Mouse (Mus musculus) lung, postnatal 0 days (tissue): ENCODE measurements around the gene Akap8. TPM values are rescaled to one million over a fixed set of nuclear protein-coding genes. Genes with fewer than 3 reads are reported as not detected.

Experiments
- ATAC-seq: fragments of 200-750 bp; cut with Nextera tagmentation; 2 replicates; pipeline ENCODE4 v1.8.0; 2017; ENCODE audit warnings: moderate library complexity
- DNase-seq: peaks from one replicate; pipeline ENCODE4 v3.0.0-alpha.2; 2016; ENCODE audit warnings: low spot score
- H3K27ac ChIP-seq: fragments of 300-500 bp; sonication (generic); 2 replicates; pipeline ENCODE4 v1.5.1; 2014; ENCODE audit warnings: antibody characterized with exemption, mild to moderate bottlenecking, low read length, mixed read lengths
- H3K27me3 ChIP-seq: fragments of 300-500 bp; sonication (generic); replicated peaks from 2 replicates; pipeline ENCODE4 v1.6.1; 2014; ENCODE audit warnings: low read length, mixed read lengths; ENCODE audit not compliant: insufficient read depth
- H3K36me3 ChIP-seq: fragments of 300-500 bp; sonication (generic); 2 replicates; pipeline ENCODE4 v1.6.1; 2014; ENCODE audit warnings: low read length, mixed read lengths; ENCODE audit not compliant: insufficient read depth
- H3K4me1 ChIP-seq: fragments of 300-500 bp; sonication (generic); 2 replicates; pipeline ENCODE4 v1.6.1; 2014; ENCODE audit warnings: antibody characterized with exemption, low read depth, low read length, mixed read lengths; ENCODE audit not compliant: insufficient read depth
- H3K4me2 ChIP-seq: fragments of 300-500 bp; sonication (generic); replicated peaks from 2 replicates; pipeline ENCODE4 v1.6.1; 2014; ENCODE audit warnings: low read depth, mild to moderate bottlenecking, low read length, moderate library complexity, mixed read lengths
- H3K4me3 ChIP-seq: fragments of 300-500 bp; sonication (generic); 2 replicates; pipeline ENCODE4 v1.5.1; 2014; ENCODE audit warnings: low read depth, low read length
- H3K9ac ChIP-seq: fragments of 300-500 bp; sonication (generic); replicated peaks from 2 replicates; pipeline ENCODE4 v1.6.1; 2014; ENCODE audit warnings: low read depth, mild to moderate bottlenecking
- H3K9me3 ChIP-seq: fragments of 300-500 bp; sonication (generic); 2 replicates; pipeline ENCODE4 v1.6.1; 2016; ENCODE audit warnings: low read length, mixed read lengths
- CTCF ChIP-seq: IDR thresholded peaks from 2 replicates; pipeline ENCODE4 v1.5.1; 2016; ENCODE audit warnings: antibody characterized with exemption, mild to moderate bottlenecking
- EP300 ChIP-seq: IDR thresholded peaks from 2 replicates; pipeline ENCODE4 v1.6.1; 2016; ENCODE audit warnings: antibody characterized with exemption, mild to moderate bottlenecking, control low read depth
- WGBS: fragments of 180-500 bp; shearing (Covaris S2); extraction: QIAGEN DNeasy Blood & Tissue Kit; methylation state at CpG from one replicate; pipeline ENCODE4 v1.1.7; 2014; 5-methylcytosine and 5-hydroxymethylcytosine counted together
- polyA plus RNA-seq: library from polyadenylated mRNA; unstranded; fragments of >200 nt; fragmentation: Nextera tagmentation; extraction: Ambion mirVana; gene quantifications from 2 replicates; pipeline ENCODE4 v1.2.1, GENCODE M21; 2015

Akap8 gene
- polyA plus RNA-seq, 1 experiment from 2014 or later, result 30.2 TPM

DNA sequence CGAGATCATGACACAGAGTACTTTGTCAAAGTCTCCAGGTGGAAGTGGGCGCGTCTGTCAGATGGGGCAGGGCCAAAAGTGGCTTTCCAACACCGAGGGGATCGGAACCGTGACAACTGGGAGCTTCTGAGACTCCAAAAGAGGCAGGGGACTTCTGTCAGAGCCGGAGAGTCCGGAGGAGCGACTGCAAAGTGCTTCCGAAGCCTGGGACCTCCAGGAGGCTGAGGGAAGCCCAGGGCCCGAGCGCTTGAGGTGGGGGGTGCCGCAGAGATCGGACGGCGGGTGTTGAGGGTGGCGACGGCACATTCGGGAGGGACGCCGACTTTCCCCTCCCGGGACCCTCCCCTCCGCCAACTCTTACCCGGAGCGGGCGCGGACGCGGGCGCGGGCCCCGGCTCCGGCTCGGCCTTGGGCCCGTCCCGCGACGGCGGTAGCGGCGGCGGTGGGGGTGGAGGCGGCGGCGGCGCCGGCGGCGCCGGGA lies 42.8 kb upstream of the Akap8 start:
- Histone ChIP-seq H3K27me3 (no peaks in the 10 kb centered on the region), H3K9me3 (no peaks in the 10 kb centered on the region), H3K36me3 (peaks cover 20% of the 10 kb centered on the region), H3K4me3 (peak overlapping the region; percentile 99), H3K27ac (peak overlapping the region; percentile 40), H3K9ac (peak overlapping the region; percentile 76), H3K4me1 (peaks cover 15% of the 10 kb centered on the region; the same call in 1 of the 2 replicates), H3K4me2 (peak overlapping the region; percentile 89)
- DNase-seq (no peak), ATAC-seq (peak; percentile 47)
- WGBS, result 2% methylated on average over 15 of the region's 50 CpGs
- TF ChIP-seq EP300, result no peak
- no peak for TF ChIP-seq CTCF

DNA sequence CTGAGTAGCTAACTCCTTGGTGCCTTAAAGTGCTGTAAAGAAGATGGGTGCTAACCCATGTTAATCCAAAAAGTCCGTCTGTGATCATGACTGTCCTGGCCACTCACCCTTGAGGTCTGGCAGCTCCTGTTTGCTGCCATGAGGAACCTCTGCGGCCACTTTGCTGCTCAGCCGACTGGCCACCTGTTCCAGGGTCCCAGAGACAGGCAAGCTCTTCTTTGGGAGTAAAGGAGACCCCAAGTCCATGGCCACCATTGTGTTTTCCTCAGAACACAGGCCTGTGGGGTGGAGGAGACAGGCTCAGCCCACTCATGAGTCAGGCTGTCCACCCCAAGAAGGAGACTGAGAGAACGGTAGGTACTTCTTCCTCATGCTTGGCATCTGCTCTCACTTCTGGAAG lies 41.6 kb upstream of the Akap8 start:
- ATAC-seq (no peak), DNase-seq (no peak)
- Histone ChIP-seq H3K4me2 (peak overlapping the region; percentile 89; the same call in 1 of the 2 replicates), H3K27ac (no peak overlapping the region), H3K27me3 (no peaks in the 10 kb centered on the region), H3K4me1 (peaks cover 15% of the 10 kb centered on the region; the same call in 1 of the 2 replicates), H3K9me3 (no peaks in the 10 kb centered on the region), H3K36me3 (peaks cover 27% of the 10 kb centered on the region), H3K4me3 (no peak overlapping the region), H3K9ac (no peak overlapping the region)
- no peak for TF ChIP-seq CTCF
- TF ChIP-seq EP300, result no peak
- 71% methylated on average over 4 of the region's 4 CpGs for WGBS

DNA sequence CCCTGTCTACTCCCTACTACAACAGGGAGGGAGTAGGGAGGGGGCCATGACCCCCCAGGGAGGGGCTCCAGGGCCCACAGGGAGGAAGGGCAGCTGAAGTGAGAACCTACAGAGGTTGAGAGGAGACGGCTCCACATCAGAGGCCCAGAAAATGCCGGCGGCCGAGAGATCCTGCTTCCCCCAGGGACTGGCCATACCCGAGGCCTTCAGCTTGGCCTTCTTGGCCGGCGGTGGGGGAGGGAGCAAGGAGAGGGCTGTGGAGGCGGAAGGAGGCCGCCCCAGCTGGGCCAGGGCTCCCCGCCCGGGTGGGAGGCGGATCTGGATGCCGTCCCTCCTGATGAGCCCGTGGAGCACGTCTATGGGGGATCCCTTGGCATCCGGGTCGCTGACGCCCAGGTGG lies 38.9 kb upstream of the Akap8 start:
- no peaks in the 10 kb centered on the region for H3K9me3 ChIP-seq
- WGBS, result 91% methylated on average over 14 of the region's 18 CpGs
- no peak for TF ChIP-seq EP300
- TF ChIP-seq CTCF, result no peak
- no peak overlapping the region for H3K4me2 ChIP-seq
- ATAC-seq (no peak), DNase-seq (no peak)
- H3K4me1 ChIP-seq, result peaks cover 12% of the 10 kb centered on the region; the same call in 1 of the 2 replicates
- H3K4me3 ChIP-seq, result no peak overlapping the region
- no peaks in the 10 kb centered on the region for H3K27me3 ChIP-seq
- no peak overlapping the region for H3K9ac ChIP-seq
- H3K27ac ChIP-seq, result no peak overlapping the region
- H3K36me3 ChIP-seq, result peaks cover 48% of the 10 kb centered on the region

DNA sequence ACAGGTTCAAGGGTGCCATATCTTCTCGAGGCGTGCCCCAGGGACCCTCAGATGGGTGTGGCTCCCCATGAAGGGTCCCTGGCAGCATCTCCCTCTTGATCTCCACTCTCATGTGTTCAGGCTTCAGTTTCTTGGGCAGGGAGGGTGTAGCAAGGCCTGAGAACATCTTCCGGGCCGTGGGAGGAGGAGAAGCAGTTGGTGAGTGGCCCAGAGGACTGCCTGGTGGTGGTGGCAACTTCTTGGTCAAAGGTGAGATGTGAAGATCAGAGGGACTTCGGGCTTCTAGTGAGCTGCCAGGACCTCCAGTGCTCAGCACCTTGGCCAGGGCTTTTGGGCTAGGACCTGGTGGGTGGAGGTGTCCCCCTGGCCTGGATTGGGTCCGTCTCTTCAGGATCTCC lies 37.9 kb upstream of the Akap8 start:
- Histone ChIP-seq H3K9me3 (no peaks in the 10 kb centered on the region), H3K4me1 (peaks cover 9% of the 10 kb centered on the region; the same call in 1 of the 2 replicates), H3K9ac (no peak overlapping the region), H3K36me3 (peaks cover 55% of the 10 kb centered on the region), H3K27me3 (no peaks in the 10 kb centered on the region), H3K4me2 (no peak overlapping the region), H3K27ac (no peak overlapping the region), H3K4me3 (no peak overlapping the region)
- DNase-seq (no peak), ATAC-seq (no peak)
- TF ChIP-seq EP300 (no peak), CTCF (no peak)
- WGBS, result 88% methylated on average over 6 of the region's 6 CpGs

DNA sequence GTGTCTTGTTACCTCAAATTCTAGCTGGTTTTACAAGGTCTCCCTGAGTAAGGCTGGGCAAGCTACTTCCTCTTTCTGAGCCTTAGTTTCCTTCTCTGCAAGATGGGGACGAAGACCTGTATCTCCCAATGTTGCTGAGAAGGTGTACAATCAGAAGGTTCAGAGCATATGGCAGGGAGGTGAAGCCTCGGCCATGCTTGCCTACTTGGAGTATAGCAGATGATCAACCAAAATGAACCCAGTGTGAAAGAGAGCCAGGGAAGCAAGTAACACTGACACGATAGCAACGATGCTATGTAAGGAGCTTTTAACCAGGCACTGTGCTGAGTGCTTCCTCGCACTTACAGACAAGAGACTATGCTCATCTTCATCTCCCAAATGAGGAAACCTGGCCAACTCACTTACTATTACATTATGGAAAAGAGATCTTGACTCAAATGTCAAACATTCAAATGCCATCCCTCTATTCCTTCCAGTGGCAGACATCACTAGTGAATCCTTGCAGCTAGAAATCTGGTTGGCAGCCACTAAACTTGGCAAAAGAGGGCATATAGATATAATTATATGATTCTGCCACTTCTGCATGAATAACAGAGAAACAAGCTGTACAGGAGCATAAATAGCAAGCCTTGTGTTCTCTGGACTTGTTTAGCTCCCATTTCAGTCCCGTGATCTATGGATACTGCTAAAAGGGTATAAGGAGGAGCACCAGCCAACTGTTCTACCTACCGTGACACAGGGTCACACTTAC lies 37.3 kb upstream of the Akap8 start:
- Histone ChIP-seq H3K4me3 (no peak overlapping the region), H3K36me3 (peaks cover 55% of the 10 kb centered on the region), H3K27ac (no peak overlapping the region), H3K4me1 (peaks cover 5% of the 10 kb centered on the region; the same call in 1 of the 2 replicates), H3K9ac (no peak overlapping the region), H3K4me2 (no peak overlapping the region), H3K27me3 (no peaks in the 10 kb centered on the region), H3K9me3 (no peaks in the 10 kb centered on the region)
- no peak for ATAC-seq
- no peak for TF ChIP-seq CTCF
- no peak for TF ChIP-seq EP300
- DNase-seq, result no peak
- WGBS, result 95% methylated on average over 7 of the region's 7 CpGs

DNA sequence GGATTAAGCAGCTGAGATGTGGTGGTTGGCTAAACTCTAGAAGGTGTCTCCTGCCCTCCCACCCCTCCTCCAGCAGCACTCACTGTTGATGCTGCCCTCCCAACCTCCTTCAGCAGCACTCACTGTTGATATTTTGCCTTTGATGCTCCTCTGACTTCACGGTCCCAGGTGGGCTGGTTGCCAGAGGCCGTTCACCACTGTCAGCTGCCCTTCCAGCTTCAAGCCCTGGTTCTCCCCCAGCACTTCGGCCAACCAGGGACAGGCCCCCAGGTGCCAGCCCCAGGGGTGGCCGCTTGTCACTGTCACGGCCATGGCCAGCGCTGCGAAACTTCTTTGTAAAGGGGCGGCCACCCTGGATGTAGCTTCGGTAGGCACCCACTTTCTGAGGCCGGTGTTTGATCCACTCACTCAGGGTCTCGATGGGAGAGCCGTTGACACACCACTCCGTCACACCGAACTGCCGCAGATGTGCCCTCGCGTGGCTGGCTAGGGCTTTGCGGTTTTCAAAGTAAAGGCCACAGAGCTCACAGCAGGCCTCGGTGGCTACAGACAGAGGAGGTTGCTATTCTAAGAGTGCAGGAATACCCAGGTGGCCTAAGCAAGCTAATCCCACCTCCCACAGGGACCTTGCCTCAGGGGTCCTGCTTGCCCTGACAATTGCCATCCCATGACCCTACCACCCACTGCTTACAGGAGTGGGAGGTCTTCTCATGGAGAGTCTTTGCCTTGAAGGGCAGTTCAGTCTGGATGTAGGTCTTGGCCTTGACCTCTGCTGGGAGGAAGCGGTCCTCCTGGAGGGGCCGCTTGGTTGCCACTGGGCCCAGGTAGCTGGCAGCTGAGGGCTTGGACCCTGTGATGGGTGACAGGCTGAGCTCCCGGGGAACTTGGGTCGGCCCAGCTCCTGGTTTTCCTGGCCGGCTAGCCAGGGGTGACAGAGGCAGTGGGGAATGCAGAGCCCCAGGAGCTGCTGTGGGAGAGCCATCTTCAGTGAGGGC lies 36.0 kb upstream of the Akap8 start:
- no peaks in the 10 kb centered on the region for H3K4me1 ChIP-seq
- no peak overlapping the region for H3K4me2 ChIP-seq
- 83% methylated on average over 24 of the region's 24 CpGs for WGBS
- no peak for TF ChIP-seq CTCF
- no peak for TF ChIP-seq EP300
- DNase-seq (no peak), ATAC-seq (no peak)
- H3K36me3 ChIP-seq, result peaks cover 53% of the 10 kb centered on the region
- H3K27me3 ChIP-seq, result no peaks in the 10 kb centered on the region
- no peak overlapping the region for H3K9ac ChIP-seq
- H3K4me3 ChIP-seq, result no peak overlapping the region
- no peaks in the 10 kb centered on the region for H3K9me3 ChIP-seq
- H3K27ac ChIP-seq, result no peak overlapping the region
